Mouse (Mus musculus) lung, postnatal 14 days (tissue): ENCODE results near the gene Kat7.

Experiments used
- DNase-seq: peaks from one replicate; pipeline ENCODE4 v3.0.0; 2021

Gene Kat7

DNA sequence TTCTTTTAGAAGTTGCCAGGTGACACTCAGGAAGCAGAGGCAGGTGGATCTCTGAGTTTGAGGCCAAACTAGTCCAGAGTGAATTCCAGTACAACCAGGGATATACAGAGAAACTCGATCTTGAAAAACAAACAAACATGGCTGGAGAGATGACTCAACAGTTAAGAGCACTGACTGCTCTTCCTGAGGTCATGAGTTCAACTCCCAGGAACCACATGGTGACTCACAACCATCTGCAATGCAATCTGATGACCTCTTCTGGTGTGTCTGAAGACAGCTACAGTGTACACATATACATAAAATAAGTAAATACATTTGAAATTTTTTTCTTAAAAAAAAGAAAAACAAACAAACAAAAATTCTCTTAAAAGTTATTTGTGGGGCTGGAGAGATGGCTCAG, 20.6 kb upstream of the Kat7 start:
- DNase-seq = no peak

DNA sequence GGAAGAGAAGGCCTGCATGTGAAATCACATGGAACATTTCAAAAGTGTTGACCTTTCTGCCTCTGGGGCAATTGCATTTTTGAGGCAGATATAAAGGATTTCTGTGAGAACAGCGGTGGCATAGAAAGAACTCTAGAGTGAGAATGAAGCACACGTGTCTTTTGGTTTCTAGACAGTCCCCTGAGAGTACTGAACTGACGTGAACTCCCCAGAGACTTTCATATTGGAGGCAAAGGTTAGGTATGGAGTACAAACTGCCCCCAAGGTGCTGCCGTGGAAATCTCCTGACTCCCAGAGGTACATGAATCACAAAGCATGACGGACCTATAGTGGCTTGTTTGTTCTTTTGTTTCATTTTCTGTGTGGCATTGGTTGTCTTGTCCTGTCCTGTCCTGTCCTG, 18.6 kb upstream of the Kat7 start:
- no peak for DNase-seq

DNA sequence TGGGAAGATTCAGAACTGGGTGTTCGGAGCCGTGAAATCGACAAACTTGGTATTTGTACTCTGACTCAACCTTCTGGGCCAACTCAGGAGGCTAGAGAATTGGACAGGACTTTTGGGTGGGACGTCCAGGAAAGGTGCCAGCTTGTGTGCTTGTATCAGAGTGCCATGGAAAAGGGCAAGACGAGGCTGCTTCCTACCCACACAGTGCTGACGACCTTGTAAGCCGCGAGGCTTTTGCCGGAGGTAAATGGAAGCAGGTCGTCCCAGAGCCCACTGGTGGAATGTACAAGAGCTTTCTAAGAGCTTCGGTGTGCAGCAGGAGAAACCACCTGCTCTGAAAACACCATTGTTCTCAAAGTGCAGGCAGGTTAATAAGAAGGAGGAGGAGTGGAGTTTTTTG, 16.2 kb upstream of the Kat7 start:
- peak; percentile 14 for DNase-seq

- DNase-seq = no peak
These were observed 15.8 kb upstream of the Kat7 start for GRCm38 (mm10) chr11:95325832-95326231.

- no peak for DNase-seq
These were observed 14.1 kb upstream of the Kat7 start for GRCm38 (mm10) chr11:95324181-95324580.

GRCm38 (mm10) chr11:95320010-95320409, 10.0 kb upstream of the Kat7 start:
- DNase-seq = no peak

- DNase-seq = no peak
These were observed 9.5 kb upstream of the Kat7 start for GRCm38 (mm10) chr11:95319506-95319905.

- DNase-seq = no peak
These were observed 8.1 kb upstream of the Kat7 start for GRCm38 (mm10) chr11:95318116-95318515.

GRCm38 (mm10) chr11:95315215-95315955, 5.3 kb upstream of the Kat7 start:
- DNase-seq = no peak

DNA sequence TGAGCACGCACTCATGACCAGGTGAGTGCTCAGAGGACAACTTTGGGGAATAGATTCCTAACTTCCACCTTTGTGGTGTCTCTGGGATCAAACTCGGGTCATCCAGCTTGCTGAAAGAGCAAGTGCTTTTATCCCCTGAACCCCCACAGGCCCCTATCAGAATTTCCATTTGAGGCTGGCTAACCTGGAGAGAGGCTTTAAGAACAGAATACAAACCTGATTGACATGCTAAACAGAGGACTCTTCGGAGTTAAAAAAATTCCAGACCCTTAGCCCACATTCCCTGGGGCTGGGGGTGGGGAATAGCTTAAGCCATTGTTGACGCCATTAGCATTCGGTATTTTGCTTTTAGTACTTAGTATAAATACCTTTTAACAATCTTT, 1.4 kb upstream of the Kat7 start:
- no peak for DNase-seq

DNA sequence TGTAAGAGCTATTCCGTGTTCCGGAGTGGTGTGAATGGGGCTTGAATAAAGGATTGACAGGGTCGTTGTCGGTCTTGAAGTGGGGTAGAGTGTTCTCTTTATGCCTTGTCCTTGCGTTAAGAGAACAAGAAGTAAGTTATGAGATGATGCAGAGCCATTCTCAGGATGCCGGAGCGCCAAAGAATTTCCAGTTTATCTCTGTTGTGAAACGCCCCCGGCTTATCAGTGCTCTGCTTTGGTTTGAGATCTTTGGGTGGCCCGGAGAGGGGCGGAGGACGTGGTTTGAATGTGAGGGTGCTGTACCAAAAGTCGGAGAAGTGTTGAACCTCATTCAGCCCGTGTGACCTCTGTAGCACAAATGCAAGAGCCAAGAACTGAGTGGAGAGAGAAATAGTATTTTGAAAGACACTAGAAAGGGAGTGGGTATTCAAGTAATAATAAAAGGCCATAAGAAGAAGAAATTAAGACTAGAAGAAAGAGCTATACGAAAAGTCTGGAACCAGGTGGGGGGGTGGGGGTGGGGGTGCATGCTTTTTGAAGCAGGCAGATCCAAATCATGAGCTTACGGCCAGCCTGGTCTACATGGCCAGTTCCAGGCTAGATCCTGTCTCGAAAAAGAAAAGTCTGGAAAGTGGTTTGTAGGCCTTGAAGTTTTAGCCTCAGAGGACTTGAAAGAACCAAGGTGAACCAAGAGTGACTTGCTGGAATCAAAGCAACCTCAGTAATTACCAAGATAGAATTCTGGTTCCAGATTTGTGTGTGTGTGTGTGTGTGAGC, 790 bp upstream of the Kat7 start:
- DNase-seq = peak; percentile 21

GRCm38 (mm10) chr11:95309510-95310006, 488 bp downstream of the Kat7 start:
- DNase-seq = peak; percentile 96

DNA sequence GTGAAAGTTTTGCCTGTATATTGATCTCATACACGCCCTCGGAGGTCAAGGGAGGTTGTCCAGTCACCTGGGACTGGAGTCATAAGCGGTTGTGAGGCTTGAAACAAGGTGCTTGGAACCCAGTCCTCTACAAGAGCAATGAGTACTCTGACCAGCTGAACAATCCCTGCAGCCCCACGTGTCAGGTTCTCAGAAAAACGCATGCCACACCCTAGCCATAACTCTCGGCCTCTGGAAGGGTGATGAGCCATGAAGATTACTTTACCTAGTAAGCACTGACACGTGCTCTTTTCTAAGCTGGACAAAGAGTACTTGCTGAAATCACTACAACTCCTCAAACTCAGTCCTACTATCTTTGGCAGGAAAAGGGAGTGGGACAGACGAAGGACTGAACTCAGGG, 2.5 kb downstream of the Kat7 start:
- no peak for DNase-seq

GRCm38 (mm10) chr11:95305600-95305999, 4.4 kb downstream of the Kat7 start:
- no peak for DNase-seq

- no peak for DNase-seq
These were observed 8.3 kb downstream of the Kat7 start for GRCm38 (mm10) chr11:95301772-95302171.

- DNase-seq = no peak
These were observed 10.2 kb downstream of the Kat7 start for GRCm38 (mm10) chr11:95299886-95300285.

- peak; percentile 35 for DNase-seq
These were observed 11.9 kb downstream of the Kat7 start for GRCm38 (mm10) chr11:95298146-95298545.

GRCm38 (mm10) chr11:95295736-95296135, 14.3 kb downstream of the Kat7 start:
- no peak for DNase-seq

- no peak for DNase-seq
These were observed 16.9 kb downstream of the Kat7 start for GRCm38 (mm10) chr11:95293017-95293624.

DNA sequence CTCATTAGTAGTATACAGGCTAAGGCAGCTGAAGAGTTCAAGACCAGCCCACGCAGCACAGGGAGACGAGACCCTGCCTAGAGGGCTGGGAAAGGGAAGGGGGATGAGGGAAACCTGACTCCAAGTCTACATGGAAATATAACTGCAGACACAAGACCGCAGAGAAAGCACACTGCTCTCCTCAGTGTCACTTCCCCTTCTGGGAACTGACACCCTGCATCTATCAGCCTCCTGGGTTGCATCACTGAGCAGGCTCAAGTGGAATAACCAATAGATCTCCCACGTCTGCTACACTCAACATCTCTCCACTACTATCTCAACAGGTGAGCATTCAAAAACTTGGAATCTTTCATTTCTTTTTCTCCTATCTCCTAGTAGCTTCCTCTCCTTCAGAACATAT, 18.0 kb downstream of the Kat7 start:
- no peak for DNase-seq

DNA sequence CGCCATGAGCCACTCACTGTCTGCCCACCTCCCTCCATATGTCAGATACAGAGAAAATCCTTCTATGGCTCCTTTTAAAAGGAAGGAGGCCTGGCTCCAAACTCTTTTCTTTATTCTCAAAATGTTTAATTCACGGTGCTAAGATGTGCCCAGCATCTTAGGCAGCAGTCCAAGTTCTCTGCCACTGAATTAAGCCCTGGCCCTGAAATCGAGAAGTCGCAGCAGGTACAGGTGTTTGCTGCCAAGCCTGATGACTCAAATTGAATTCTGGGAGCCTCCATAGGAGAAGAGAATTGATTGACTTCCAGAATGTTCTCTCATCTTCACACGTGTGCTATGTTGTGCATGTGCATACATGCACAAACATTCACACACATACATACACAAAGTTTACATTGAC, 27.7 kb downstream of the Kat7 start:
- DNase-seq = no peak

DNA sequence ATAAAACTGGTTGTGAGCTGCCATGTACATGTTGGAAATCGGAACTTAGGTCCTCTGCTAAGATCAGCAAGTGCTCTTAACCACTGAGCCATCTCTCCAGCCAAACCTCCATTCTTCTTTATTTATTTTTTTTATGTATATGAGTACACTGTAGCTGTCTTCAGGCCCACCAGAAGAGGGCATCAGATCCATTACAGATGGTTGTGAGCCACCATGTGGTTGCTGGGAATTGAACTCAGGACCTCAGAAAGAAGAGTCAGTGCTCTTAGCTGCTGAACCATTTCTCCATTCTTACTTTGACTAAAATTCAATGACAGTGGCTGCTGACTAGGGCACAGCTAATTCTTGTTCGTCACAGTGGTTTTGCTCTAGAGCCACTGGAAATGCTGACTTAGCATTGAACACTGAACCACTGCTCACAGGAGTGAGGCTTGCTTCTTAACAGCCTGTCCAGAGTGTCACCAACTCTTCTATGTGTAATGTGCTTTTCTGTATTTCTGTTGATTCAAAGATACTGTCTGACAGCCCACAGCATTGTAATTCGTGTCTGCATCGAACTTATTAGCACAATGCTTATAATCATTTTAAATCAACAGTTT, 30.9 kb downstream of the Kat7 start:
- no peak for DNase-seq

DNA sequence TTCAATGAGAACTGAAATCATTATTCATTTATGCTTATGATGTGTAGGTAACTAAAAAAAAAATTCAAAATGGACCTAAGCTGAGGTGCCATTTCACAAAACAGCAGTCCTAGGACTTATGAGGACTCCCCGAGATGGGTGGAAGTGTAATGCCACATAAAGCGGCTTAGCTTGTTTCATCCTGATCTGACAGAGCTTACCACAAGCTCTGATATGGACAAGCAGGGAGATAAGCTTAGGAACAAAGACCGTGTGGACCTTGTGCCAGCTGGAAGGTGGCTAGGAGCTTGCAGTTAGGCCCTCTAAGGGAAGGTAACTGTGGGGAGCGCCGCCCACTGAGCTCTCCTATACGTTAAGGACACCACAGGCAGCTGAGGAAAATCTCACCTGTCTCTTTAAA, 34.0 kb downstream of the Kat7 start:
- DNase-seq = no peak

DNA sequence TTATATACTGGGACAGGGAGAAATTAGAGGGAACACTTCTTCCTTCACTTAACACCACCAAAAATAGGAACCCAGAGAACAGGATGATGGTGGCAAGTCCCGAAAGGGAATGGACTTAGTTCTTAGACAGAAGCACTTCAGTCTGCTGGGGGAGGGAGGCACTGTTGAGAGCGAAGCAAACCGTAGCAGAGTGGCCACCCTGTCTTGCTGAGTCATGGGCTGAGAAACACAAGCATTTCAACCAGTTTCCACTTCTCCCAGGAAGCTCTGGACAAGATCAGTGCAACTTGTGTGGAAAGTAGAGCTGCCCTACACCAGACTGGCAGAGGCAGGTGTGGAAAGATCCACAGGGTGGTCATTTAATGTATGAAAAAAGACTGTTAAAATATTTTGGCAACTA, 35.4 kb downstream of the Kat7 start:
- DNase-seq = no peak
